In the genomic region with DNA sequence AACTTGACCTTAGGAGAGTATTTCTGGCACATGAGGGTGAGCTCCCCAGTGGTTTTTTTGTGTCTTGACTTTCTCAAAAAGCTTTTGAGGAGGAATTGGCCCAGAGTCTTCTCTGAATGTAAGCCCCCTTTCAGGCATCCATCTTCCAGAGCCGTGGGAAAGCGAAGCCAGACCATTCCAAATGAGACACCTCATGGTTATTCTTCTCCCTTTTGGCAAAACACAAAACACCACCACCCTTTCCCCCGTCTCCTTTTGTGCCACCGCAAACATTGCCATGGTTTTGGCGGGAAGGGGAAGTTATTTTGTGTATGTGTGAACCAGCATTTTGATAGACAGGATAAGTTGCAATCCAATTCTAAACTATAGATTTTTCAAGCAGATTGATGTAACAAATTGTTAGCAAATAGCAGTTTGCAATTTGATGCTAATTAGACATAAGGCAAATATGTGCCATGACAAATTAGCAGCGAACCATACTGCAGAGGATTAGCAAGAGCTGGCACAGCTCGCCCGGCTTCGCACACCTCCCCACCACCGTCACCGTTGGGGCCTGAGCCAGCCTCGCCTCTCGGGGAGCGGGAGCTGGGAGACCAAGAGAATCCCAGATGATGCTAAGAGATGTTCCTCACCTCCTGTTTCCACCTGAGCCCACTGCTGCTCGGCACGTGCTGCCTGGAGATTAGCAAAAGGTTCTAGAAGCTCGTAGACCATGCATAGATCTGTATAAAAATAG, we compare ENCODE assay signal across 14 mouse cellular contexts.
DNase-seq lines count a peak whose midpoint lies in the region; ATAC-seq lines count a peak whose summit lies in the region.
"Had no signal": no experiment of that assay in that cellular context is flagged by ENCODE, and none has a peak within 500 bp of the region (broad histone marks: within the 10 kb centered on the region; RNA-seq: fewer than 3 reads in every experiment).

No protein-coding gene starts in this region.

- peak; percentile 93 for DNase-seq in forebrain, embryonic 14.5 days (ENCODE audit: low spot score)
- DNase-seq in forebrain, embryonic 11.5 days (ENCODE audit: low spot score): no peak
- DNase-seq in midbrain, embryonic 14.5 days: peak; percentile 59
- DNase-seq in layer of hippocampus, postnatal 36 days: peak; percentile 25 to 28
- peak; percentile 25 for DNase-seq in right cerebral cortex, postnatal 4 days
- DNase-seq in urinary bladder, postnatal 14 days (ENCODE audit: low spot score): no peak
- no peak for DNase-seq in adrenal gland, adult (ENCODE audit: inconsistent age in 2 of 2, low spot score in 1 of 2)
- DNase-seq: heart, postnatal 14 days; kidney, adult 9 months had no signal

- no peaks in the 10 kb centered on the region for H3K9me3 ChIP-seq in forebrain, embryonic 14.5 days (replicated peaks; ENCODE audit: control insufficient read depth, low read length)
- no peaks in the 10 kb centered on the region for H3K9me3 ChIP-seq in forebrain, embryonic 11.5 days (ENCODE audit: control insufficient read depth, low read length)
- H3K9me3 ChIP-seq in midbrain, embryonic 14.5 days (ENCODE audit: control insufficient read depth, low read length): 0 out of 2 replicates have a peak, but pooled peaks cover under 1% of the 10 kb centered on the region
- H3K9me3 ChIP-seq in midbrain, embryonic 13.5 days: no peaks in the 10 kb centered on the region

- no peaks in the 10 kb centered on the region for H3K27me3 ChIP-seq in forebrain, embryonic 14.5 days (replicated peaks; ENCODE audit: control insufficient read depth, insufficient read depth, low read length)
- no peaks in the 10 kb centered on the region for H3K27me3 ChIP-seq in forebrain, embryonic 11.5 days (ENCODE audit: control insufficient read depth, insufficient read depth, low read length)
- no peaks in the 10 kb centered on the region for H3K27me3 ChIP-seq in midbrain, embryonic 14.5 days (ENCODE audit: control insufficient read depth, insufficient read depth, low read length)
- H3K27me3 ChIP-seq in midbrain, embryonic 13.5 days: no peaks in the 10 kb centered on the region

- no peaks in the 10 kb centered on the region for H3K36me3 ChIP-seq in forebrain, embryonic 14.5 days (ENCODE audit: control insufficient read depth, insufficient read depth, low read length)
- H3K36me3 ChIP-seq in forebrain, embryonic 11.5 days (ENCODE audit: control insufficient read depth, insufficient read depth, low read length): no peaks in the 10 kb centered on the region
- H3K36me3 ChIP-seq in midbrain, embryonic 14.5 days (ENCODE audit: control insufficient read depth, insufficient read depth, low read length): no peaks in the 10 kb centered on the region
- H3K36me3 ChIP-seq in midbrain, embryonic 13.5 days: no peaks in the 10 kb centered on the region

- peak; percentile 96 for ATAC-seq in forebrain, embryonic 14.5 days
- no peak for ATAC-seq in forebrain, embryonic 11.5 days (replicated peaks; ENCODE audit: low FRiP score)
- no peak for ATAC-seq in midbrain, embryonic 14.5 days (ENCODE audit: low FRiP score, low TSS enrichment)
- ATAC-seq in midbrain, embryonic 13.5 days: no peak
- ATAC-seq: lung, postnatal 0 days had no signal

- WGBS in forebrain, embryonic 14.5 days: 42% methylated on average over 17 of the region's 17 CpGs
- WGBS in forebrain, embryonic 11.5 days: 86% methylated on average over 17 of the region's 17 CpGs
- WGBS in midbrain, embryonic 14.5 days: 63% methylated on average over 17 of the region's 17 CpGs
- 75% methylated on average over 17 of the region's 17 CpGs for whole genome bisulfite sequencing in midbrain, embryonic 13.5 days

- H3K4me2 ChIP-seq in forebrain, embryonic 14.5 days (ENCODE audit: low read length): no peak overlapping the region
- no peak overlapping the region for H3K4me2 ChIP-seq in forebrain, embryonic 11.5 days (ENCODE audit: low read depth, low read length, severe bottlenecking)
- no peak overlapping the region for H3K4me2 ChIP-seq in midbrain, embryonic 14.5 days (ENCODE audit: low read length)
- H3K4me2 ChIP-seq in midbrain, embryonic 13.5 days (replicated peaks): no peak overlapping the region
- H3K4me2 ChIP-seq: liver, embryonic 11.5 days had no signal

- no peak overlapping the region for H3K9ac ChIP-seq in forebrain, embryonic 14.5 days (ENCODE audit: low read length)
- H3K9ac ChIP-seq in forebrain, embryonic 11.5 days (ENCODE audit: low read length): no peak overlapping the region
- no peak overlapping the region for H3K9ac ChIP-seq in midbrain, embryonic 14.5 days (replicated peaks; ENCODE audit: low read length)
- H3K9ac ChIP-seq in midbrain, embryonic 13.5 days (replicated peaks): no peak overlapping the region

- H3K27ac ChIP-seq in forebrain, embryonic 14.5 days (ENCODE audit: low read depth, low read length): no peak overlapping the region
- no peak overlapping the region for H3K27ac ChIP-seq in forebrain, embryonic 11.5 days (ENCODE audit: low read depth, low read length)
- H3K27ac ChIP-seq in midbrain, embryonic 14.5 days (replicated peaks; ENCODE audit: low read depth, low read length): no peak overlapping the region
- no peak overlapping the region for H3K27ac ChIP-seq in midbrain, embryonic 13.5 days
- H3K27ac ChIP-seq: left cerebral cortex, adult 2 months had no signal

- no peaks in the 10 kb centered on the region for H3K4me1 ChIP-seq in forebrain, embryonic 14.5 days (ENCODE audit: control insufficient read depth, insufficient read depth, low read length)
- H3K4me1 ChIP-seq in forebrain, embryonic 11.5 days (replicated peaks; ENCODE audit: control insufficient read depth, insufficient read depth, low read length): no peaks in the 10 kb centered on the region
- no peaks in the 10 kb centered on the region for H3K4me1 ChIP-seq in midbrain, embryonic 14.5 days (ENCODE audit: control insufficient read depth, insufficient read depth, low read length)
- no peaks in the 10 kb centered on the region for H3K4me1 ChIP-seq in midbrain, embryonic 13.5 days (replicated peaks)

- no peak overlapping the region for H3K4me3 ChIP-seq in forebrain, embryonic 14.5 days (ENCODE audit: low read depth, low read length)
- H3K4me3 ChIP-seq in forebrain, embryonic 11.5 days (ENCODE audit: low read depth, low read length): no peak overlapping the region
- H3K4me3 ChIP-seq in midbrain, embryonic 14.5 days (replicated peaks; ENCODE audit: low read depth, low read length): no peak overlapping the region
- no peak overlapping the region for H3K4me3 ChIP-seq in midbrain, embryonic 13.5 days (replicated peaks)
- H3K4me3 ChIP-seq: erythroblast, embryonic 14.5 days; left cerebral cortex, adult 2 months had no signal

Comparison
In these comparisons a context has a peak if more than half of its experiments do, and no peak if none do; other contexts are left out.
1. DNase-seq: peak in forebrain, embryonic 14.5 days (single experiment), midbrain, embryonic 14.5 days (single experiment), layer of hippocampus, postnatal 36 days (2 of 2) and right cerebral cortex, postnatal 4 days (single experiment); none in forebrain, embryonic 11.5 days (single experiment), urinary bladder, postnatal 14 days (single experiment) and adrenal gland, adult (0 of 2).